Mouse (Mus musculus): ENCODE results near the gene Kif3c.

DNA sequence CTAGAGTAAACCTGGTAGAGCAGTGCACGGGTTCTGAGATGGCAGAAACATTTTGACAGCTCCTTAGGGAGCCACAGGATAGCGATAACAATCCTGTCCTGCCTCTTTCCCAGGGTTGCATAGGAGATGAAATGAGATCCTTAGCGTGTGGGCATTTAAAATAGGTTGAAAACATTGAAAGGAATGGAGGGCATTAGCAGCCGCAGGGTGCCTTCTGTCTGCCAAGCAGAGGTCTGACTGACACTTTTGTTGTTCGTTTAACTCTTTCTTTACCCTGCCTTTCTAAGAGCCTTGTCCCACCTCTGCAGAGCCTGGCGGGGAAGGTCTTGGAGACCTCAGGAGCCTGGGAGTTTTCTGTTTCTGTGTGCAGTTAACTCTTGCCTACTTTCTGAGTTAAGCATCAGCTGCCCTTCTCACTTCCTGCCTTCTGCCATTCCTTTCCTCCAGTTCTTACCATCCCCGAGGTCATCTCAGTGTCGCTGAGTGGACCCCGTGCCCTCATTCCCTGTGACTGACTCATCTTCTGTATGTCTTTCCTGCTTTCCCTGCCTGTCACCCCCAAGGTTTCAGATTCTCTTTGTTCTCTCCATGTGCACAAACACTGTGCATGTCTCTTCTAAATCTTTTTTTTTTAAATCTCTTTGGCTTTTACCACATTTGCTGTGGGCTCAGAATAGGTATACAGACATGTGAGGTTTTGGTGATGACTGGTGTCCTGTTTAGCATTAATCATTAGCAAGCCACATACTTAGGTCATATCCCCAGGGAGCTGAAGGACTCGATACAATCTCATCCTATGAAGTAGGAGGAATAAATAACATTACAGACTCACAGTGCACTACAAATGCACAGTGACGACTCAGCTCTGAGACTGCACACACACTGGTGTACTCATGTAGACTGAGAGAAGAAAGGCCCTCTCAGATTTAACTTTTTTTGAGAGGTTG is 6.3 kb downstream of the Kif3c start:
- no peak for TF ChIP-seq SIN3A (IDR thresholded peaks at IDR 0.05; ENCODE audit: low read length)
- no peak for TF ChIP-seq EP300 (IDR thresholded peaks at IDR 0.05; ENCODE audit: low read depth in 1 of 2, low read length in 2 of 2)
- TF ChIP-seq ZNF384 (IDR thresholded peaks at IDR 0.05; ENCODE audit: low read depth, low read length) = no peak
- no peak for TF ChIP-seq MEF2A (IDR thresholded peaks at IDR 0.05; ENCODE audit: extremely low read depth, insufficient replicate concordance, low read depth, low read length, poor library complexity, severe bottlenecking)
- TF ChIP-seq USF1 (IDR thresholded peaks at IDR 0.05; ENCODE audit: low read depth, low read length) = no peak
